Mouse (Mus musculus) liver, embryonic 13.5 days (tissue): ENCODE results near the gene Dennd4b. TPM values are rescaled to one million over a fixed set of nuclear protein-coding genes. Genes with fewer than 3 reads are reported as not detected.

Experiments
- ATAC-seq: fragments of 200-750 bp; cut with Nextera tagmentation; 2 replicates; pipeline ENCODE4 v1.8.0; 2017; ENCODE audit warnings: low read depth, mild to moderate bottlenecking, moderate number of reproducible peaks, moderate library complexity
- DNase-seq: peaks from one replicate; pipeline ENCODE4 v3.0.0; 2022
- H3K27ac ChIP-seq: fragments of 300-500 bp; sonication (generic); 2 replicates; pipeline ENCODE4 v1.5.1; 2015; ENCODE audit warnings: moderate library complexity, mild to moderate bottlenecking, inconsistent platforms
- H3K27me3 ChIP-seq: fragments of 300-500 bp; sonication (generic); 2 replicates; pipeline ENCODE4 v1.6.1; 2015; ENCODE audit warnings: mild to moderate bottlenecking, inconsistent platforms
- H3K36me3 ChIP-seq: fragments of 300-500 bp; sonication (generic); 2 replicates; pipeline ENCODE4 v1.6.1; 2015; ENCODE audit warnings: mild to moderate bottlenecking, inconsistent platforms
- H3K4me1 ChIP-seq: fragments of 300-500 bp; sonication (generic); replicated peaks from 2 replicates; pipeline ENCODE4 v1.6.1; 2015; ENCODE audit warnings: inconsistent platforms
- H3K4me2 ChIP-seq: fragments of 300-500 bp; sonication (generic); 2 replicates; pipeline ENCODE4 v1.6.1; 2015; ENCODE audit warnings: inconsistent platforms, mild to moderate bottlenecking, moderate library complexity
- H3K4me3 ChIP-seq: fragments of 300-500 bp; sonication (generic); replicated peaks from 2 replicates; pipeline ENCODE4 v1.5.1; 2015; ENCODE audit warnings: mild to moderate bottlenecking, inconsistent platforms
- H3K9ac ChIP-seq: fragments of 300-500 bp; sonication (generic); 2 replicates; pipeline ENCODE4 v1.6.1; 2015; ENCODE audit warnings: mild to moderate bottlenecking, inconsistent platforms
- H3K9me3 ChIP-seq: fragments of 300-500 bp; sonication (generic); replicated peaks from 2 replicates; pipeline ENCODE4 v1.6.1; 2016; ENCODE audit warnings: inconsistent platforms
- WGBS: fragments of 180-500 bp; shearing (Covaris S2); methylation state at CpG from one replicate; pipeline ENCODE4 v1.1.7; 2015; ENCODE audit not compliant: insufficient replicate concordance; 5-methylcytosine and 5-hydroxymethylcytosine counted together
- polyA plus RNA-seq: library from polyadenylated mRNA; unstranded; fragments of >200 nt; fragmentation: Nextera tagmentation; extraction: Ambion mirVana; gene quantifications from 2 replicates; pipeline ENCODE4 v1.2.1, GENCODE M21; 2015

The Dennd4b gene
- polyA plus RNA-seq, result 1.6 and 2.0 TPM in 2 replicates

GRCm38 (mm10) chr3:90265034-90265931, at the start of gene Dennd4b:
Gene Dennd4b, plus strand, starts transcription at chr3:90265185.
- Histone ChIP-seq H3K9me3 (no peaks in the 10 kb centered on the region), H3K4me1 (peaks cover 47% of the 10 kb centered on the region), H3K27ac (peak within 1 kb of the TSS; percentile 93), H3K36me3 (peaks cover 46% of the 10 kb centered on the region), H3K4me3 (peak within 1 kb of the TSS; percentile 82), H3K9ac (peak within 1 kb of the TSS; percentile 91), H3K27me3 (no peaks in the 10 kb centered on the region), H3K4me2 (peak within 1 kb of the TSS; percentile 95)
- DNase-seq, result peak; percentile 84
- under 1% methylated on average over 87 of the region's 87 CpGs for WGBS
- ATAC-seq, result peak; percentile 92

- ATAC-seq, result no peak
- 22% methylated on average over 1 of the region's 1 CpGs for WGBS
These were observed 49.1 kb upstream of the Dennd4b start for GRCm38 (mm10) chr3:90215825-90216380.

GRCm38 (mm10) chr3:90220088-90220487, 44.9 kb upstream of the Dennd4b start:
- DNase-seq (no peak), ATAC-seq (peak; percentile 35; the same call in 1 of the 2 replicates)
- WGBS, result 12% methylated on average over 6 of the region's 6 CpGs
- H3K27me3 ChIP-seq, result no peaks in the 10 kb centered on the region
- peak overlapping the region; percentile 62 for H3K4me3 ChIP-seq
- H3K9ac ChIP-seq, result peak overlapping the region; percentile 72
- peaks cover 35% of the 10 kb centered on the region for H3K4me1 ChIP-seq
- H3K4me2 ChIP-seq, result peak overlapping the region; percentile 82
- peak overlapping the region; percentile 72 for H3K27ac ChIP-seq
- no peaks in the 10 kb centered on the region for H3K9me3 ChIP-seq
- no peaks in the 10 kb centered on the region; the same call in 1 of the 2 replicates for H3K36me3 ChIP-seq

More at GRCm38 (mm10) chr3:90215825-90216380, 49.1 kb upstream of the Dennd4b start:
- no peak overlapping the region for H3K4me3 ChIP-seq
- no peak for DNase-seq
- H3K27ac ChIP-seq, result no peak overlapping the region
- peaks cover 40% of the 10 kb centered on the region for H3K4me1 ChIP-seq
- no peak overlapping the region for H3K9ac ChIP-seq
- no peaks in the 10 kb centered on the region for H3K27me3 ChIP-seq
- H3K9me3 ChIP-seq, result no peaks in the 10 kb centered on the region
- H3K36me3 ChIP-seq, result peaks cover 20% of the 10 kb centered on the region
- no peak overlapping the region for H3K4me2 ChIP-seq

GRCm38 (mm10) chr3:90220531-90220951, 44.4 kb upstream of the Dennd4b start:
- Histone ChIP-seq H3K36me3 (no peaks in the 10 kb centered on the region; the same call in 1 of the 2 replicates), H3K4me1 (peaks cover 35% of the 10 kb centered on the region), H3K4me3 (peak overlapping the region; percentile 62), H3K9me3 (no peaks in the 10 kb centered on the region), H3K4me2 (peak overlapping the region; percentile 82), H3K9ac (peak overlapping the region; percentile 72), H3K27ac (peak overlapping the region; percentile 72), H3K27me3 (no peaks in the 10 kb centered on the region)
- ATAC-seq (peak; percentile 73), DNase-seq (peak; percentile 29)
- WGBS, result under 1% methylated on average over 20 of the region's 20 CpGs

- WGBS, result 9% methylated on average over 5 of the region's 5 CpGs
- Histone ChIP-seq H3K9me3 (no peaks in the 10 kb centered on the region), H3K4me2 (peak overlapping the region; percentile 82), H3K9ac (peak overlapping the region; percentile 72), H3K36me3 (no peaks in the 10 kb centered on the region; the same call in 1 of the 2 replicates), H3K27me3 (no peaks in the 10 kb centered on the region), H3K4me1 (peaks cover 35% of the 10 kb centered on the region), H3K27ac (no peak overlapping the region), H3K4me3 (peak overlapping the region; percentile 62)
- DNase-seq (no peak), ATAC-seq (0 out of 2 replicates have a peak, but pooled peaks have one; percentile 19)
These were observed 43.9 kb upstream of the Dennd4b start for GRCm38 (mm10) chr3:90221123-90221522.

GRCm38 (mm10) chr3:90222455-90222854, 42.5 kb upstream of the Dennd4b start:
- no peak overlapping the region for H3K27ac ChIP-seq
- no peak for ATAC-seq
- 73% methylated on average over 4 of the region's 4 CpGs for WGBS

GRCm38 (mm10) chr3:90222941-90223340, 42.0 kb upstream of the Dennd4b start:
- Histone ChIP-seq H3K4me2 (no peak overlapping the region), H3K27ac (no peak overlapping the region)

More at GRCm38 (mm10) chr3:90222455-90222854, 42.5 kb upstream of the Dennd4b start:
- DNase-seq, result no peak
- peaks cover 35% of the 10 kb centered on the region for H3K4me1 ChIP-seq
- H3K9me3 ChIP-seq, result no peaks in the 10 kb centered on the region
- H3K4me2 ChIP-seq, result no peak overlapping the region
- no peak overlapping the region for H3K4me3 ChIP-seq
- no peaks in the 10 kb centered on the region for H3K27me3 ChIP-seq
- no peak overlapping the region for H3K9ac ChIP-seq
- no peaks in the 10 kb centered on the region; the same call in 1 of the 2 replicates for H3K36me3 ChIP-seq

GRCm38 (mm10) chr3:90224331-90224730, 40.7 kb upstream of the Dennd4b start:
- no peak overlapping the region for H3K9ac ChIP-seq
- H3K9me3 ChIP-seq, result no peaks in the 10 kb centered on the region
- no peak for ATAC-seq
- peaks cover 35% of the 10 kb centered on the region for H3K4me1 ChIP-seq
- whole genome bisulfite sequencing, result 73% methylated on average over 10 of the region's 10 CpGs
- no peak overlapping the region for H3K4me2 ChIP-seq
- no peak overlapping the region for H3K4me3 ChIP-seq
- no peaks in the 10 kb centered on the region for H3K27me3 ChIP-seq
- no peak for DNase-seq
- H3K27ac ChIP-seq, result no peak overlapping the region
- no peaks in the 10 kb centered on the region; the same call in 1 of the 2 replicates for H3K36me3 ChIP-seq

More at GRCm38 (mm10) chr3:90222941-90223340, 42.0 kb upstream of the Dennd4b start:
- no peak for DNase-seq
- no peak for ATAC-seq
- H3K9ac ChIP-seq, result no peak overlapping the region
- no peaks in the 10 kb centered on the region; the same call in 1 of the 2 replicates for H3K36me3 ChIP-seq
- no peaks in the 10 kb centered on the region for H3K27me3 ChIP-seq
- no peak overlapping the region for H3K4me3 ChIP-seq
- H3K4me1 ChIP-seq, result peaks cover 35% of the 10 kb centered on the region
- WGBS, result 30% methylated on average over 3 of the region's 3 CpGs
- no peaks in the 10 kb centered on the region for H3K9me3 ChIP-seq

- ATAC-seq, result no peak
- no peak for DNase-seq
- peak overlapping the region; percentile 86 for H3K4me2 ChIP-seq
- H3K27me3 ChIP-seq, result no peaks in the 10 kb centered on the region
- H3K9me3 ChIP-seq, result no peaks in the 10 kb centered on the region
- peak overlapping the region; percentile 77 for H3K4me3 ChIP-seq
- peak overlapping the region; percentile 83 for H3K9ac ChIP-seq
- H3K4me1 ChIP-seq, result peaks cover 22% of the 10 kb centered on the region
- peak overlapping the region; percentile 82; the same call in 1 of the 2 replicates for H3K27ac ChIP-seq
- WGBS, result 10% methylated on average over 8 of the region's 8 CpGs
- H3K36me3 ChIP-seq, result peaks cover 29% of the 10 kb centered on the region
These were observed 33.9 kb upstream of the Dennd4b start for GRCm38 (mm10) chr3:90231075-90231474.

GRCm38 (mm10) chr3:90231507-90232333, 33.3 kb upstream of the Dennd4b start, which contains the start of gene Jtb:
Gene Jtb, plus strand, starts transcription at chr3:90231597.
- peaks cover 29% of the 10 kb centered on the region for H3K36me3 ChIP-seq
- H3K9me3 ChIP-seq, result no peaks in the 10 kb centered on the region
- DNase-seq, result peak; percentile 87
- peaks cover 22% of the 10 kb centered on the region for H3K4me1 ChIP-seq
- H3K27me3 ChIP-seq, result no peaks in the 10 kb centered on the region
- H3K4me3 ChIP-seq, result peak within 1 kb of the TSS; percentile 77
- H3K9ac ChIP-seq, result peak within 1 kb of the TSS; percentile 83
- ATAC-seq, result peak; percentile 95
- peak within 1 kb of the TSS; percentile 86 for H3K4me2 ChIP-seq
- peak within 1 kb of the TSS; percentile 82 for H3K27ac ChIP-seq
- under 1% methylated on average over 61 of the region's 61 CpGs for WGBS
